Mouse (Mus musculus) limb, embryonic 13.5 days (tissue): ENCODE measurements at regions not wholly inside any gene's neighbourhood (a gene's known extent, or its start where the extent isn't known, plus 50 kb on each side); places are given as distances from the start of the nearest gene placed in this dataset.

Source experiments
- ATAC-seq: fragments of 200-750 bp; cut with Nextera tagmentation; 2 replicates; pipeline ENCODE4 v1.8.0; 2017; ENCODE audit warnings: low read depth, moderate number of reproducible peaks, moderate TSS enrichment; ENCODE audit not compliant: low FRiP score
- H3K27ac ChIP-seq: fragments of 300-500 bp; sonication (generic); 2 replicates; pipeline ENCODE4 v1.5.1; 2015; ENCODE audit warnings: inconsistent platforms, mild to moderate bottlenecking, moderate library complexity
- H3K27me3 ChIP-seq: fragments of 300-500 bp; sonication (generic); 2 replicates; pipeline ENCODE4 v1.6.1; 2015; ENCODE audit warnings: mild to moderate bottlenecking, inconsistent platforms
- H3K36me3 ChIP-seq: fragments of 300-500 bp; sonication (generic); 2 replicates; pipeline ENCODE4 v1.6.1; 2015; ENCODE audit warnings: inconsistent platforms, mild to moderate bottlenecking, moderate library complexity
- H3K4me1 ChIP-seq: fragments of 300-500 bp; sonication (generic); 2 replicates; pipeline ENCODE4 v1.6.1; 2015; ENCODE audit warnings: inconsistent platforms
- H3K4me2 ChIP-seq: fragments of 300-500 bp; sonication (generic); replicated peaks from 2 replicates; pipeline ENCODE4 v1.6.1; 2015; ENCODE audit warnings: inconsistent platforms, mild to moderate bottlenecking, moderate library complexity
- H3K4me3 ChIP-seq: fragments of 300-500 bp; sonication (generic); 2 replicates; pipeline ENCODE4 v1.5.1; 2015; ENCODE audit warnings: moderate library complexity, mild to moderate bottlenecking, inconsistent platforms
- H3K9ac ChIP-seq: fragments of 300-500 bp; sonication (generic); 2 replicates; pipeline ENCODE4 v1.6.1; 2015; ENCODE audit warnings: mild to moderate bottlenecking, inconsistent platforms
- H3K9me3 ChIP-seq: fragments of 300-500 bp; sonication (generic); 2 replicates; pipeline ENCODE4 v1.6.1; 2016; ENCODE audit warnings: inconsistent platforms
- WGBS: fragments of 180-500 bp; shearing (Covaris S2); methylation state at CpG from one replicate; pipeline ENCODE4 v1.1.7; 2015; 5-methylcytosine and 5-hydroxymethylcytosine counted together

DNA sequence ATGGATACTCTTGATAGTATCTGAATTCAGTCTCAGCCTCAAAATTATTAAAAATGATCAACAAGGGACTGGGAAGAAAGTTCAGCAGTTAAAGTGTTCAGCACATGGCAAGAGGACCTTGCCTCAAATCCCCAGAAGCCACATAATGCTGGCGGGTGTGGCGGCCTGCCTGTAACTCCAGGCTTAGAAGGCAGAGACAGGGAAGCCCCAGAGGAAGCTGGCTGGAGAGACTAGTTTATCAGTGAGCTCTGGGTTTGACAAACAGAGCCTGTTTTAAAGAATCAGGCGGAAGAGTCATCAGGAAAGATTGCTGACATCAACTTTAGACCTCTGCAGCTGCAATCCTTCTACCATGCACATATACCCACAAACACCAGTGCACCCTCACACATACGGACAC is 52.1 kb upstream of the Fyn start:
- Histone ChIP-seq H3K9me3 (no peaks in the 10 kb centered on the region), H3K4me3 (no peak overlapping the region), H3K9ac (no peak overlapping the region), H3K4me1 (peaks cover 11% of the 10 kb centered on the region), H3K27me3 (no peaks in the 10 kb centered on the region), H3K27ac (no peak overlapping the region), H3K4me2 (no peak overlapping the region), H3K36me3 (no peaks in the 10 kb centered on the region)
- 58% methylated on average over 4 of the region's 4 CpGs for whole genome bisulfite sequencing
- no peak for ATAC-seq

DNA sequence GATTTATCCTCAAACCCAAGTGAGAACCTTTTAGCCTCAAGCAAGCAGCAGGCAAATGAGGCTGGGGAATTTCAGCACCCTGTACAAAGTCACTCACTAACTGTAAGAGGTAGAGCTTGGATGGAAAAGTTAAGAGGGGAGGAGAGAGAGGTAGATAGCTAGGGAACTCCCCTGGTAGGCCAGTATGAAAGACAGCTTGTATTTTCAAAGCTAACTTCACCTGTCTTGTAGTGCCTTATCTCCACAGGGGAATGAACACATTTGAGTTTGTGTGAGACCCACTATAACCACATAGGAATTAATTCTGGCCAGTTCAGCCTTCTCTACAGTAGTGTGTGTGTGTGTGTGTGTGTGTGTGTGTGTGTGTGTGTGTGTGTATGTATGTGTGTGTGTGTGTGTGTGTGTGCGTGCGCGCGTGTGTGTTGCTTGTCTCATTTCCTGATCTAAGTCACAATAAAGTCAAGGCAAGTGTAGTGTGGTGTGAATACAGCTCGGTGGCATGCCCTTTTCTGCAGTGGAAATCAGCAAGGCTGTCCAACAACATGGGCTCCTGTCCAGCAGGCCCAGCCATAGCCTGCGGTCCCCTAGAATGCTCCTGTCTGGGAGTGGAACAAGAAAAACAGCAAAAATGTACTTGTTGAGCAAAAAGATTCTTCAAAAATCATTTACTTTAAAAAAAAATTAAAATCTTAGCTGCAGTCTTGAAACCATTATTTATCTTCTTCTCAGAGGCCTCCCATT is 53.1 kb upstream of the Fyn start:
- 83% methylated on average over 6 of the region's 6 CpGs for WGBS

DNA sequence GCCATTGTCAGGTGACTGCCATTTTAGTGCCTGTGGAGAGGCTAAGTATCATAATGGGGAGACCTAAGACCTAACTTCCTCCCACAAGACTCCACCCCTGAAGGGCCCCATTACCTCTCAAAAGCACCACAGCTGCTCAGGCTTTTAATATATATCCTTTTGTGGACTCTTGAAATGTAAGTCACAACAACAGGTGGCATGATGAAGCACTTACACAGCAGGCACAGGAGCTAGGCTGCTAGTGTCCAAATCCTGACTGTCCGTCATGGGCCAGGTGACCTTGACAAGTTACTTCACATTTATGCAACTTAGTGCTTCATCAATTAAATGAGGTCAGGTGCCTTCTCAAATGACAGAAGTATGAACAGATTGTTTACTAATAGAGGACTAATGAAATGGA is 57.2 kb upstream of the Fyn start:
- 80% methylated on average over 1 of the region's 1 CpGs for WGBS

More for the DNA sequence above, 53.1 kb upstream of the Fyn start:
- Histone ChIP-seq H3K4me2 (no peak overlapping the region), H3K36me3 (no peaks in the 10 kb centered on the region), H3K9ac (no peak overlapping the region), H3K4me3 (no peak overlapping the region), H3K27me3 (no peaks in the 10 kb centered on the region), H3K9me3 (no peaks in the 10 kb centered on the region), H3K4me1 (peaks cover 2% of the 10 kb centered on the region; the same call in 1 of the 2 replicates), H3K27ac (no peak overlapping the region; the same call in 1 of the 2 replicates)
- no peak for ATAC-seq

GRCm38 (mm10) chr10:39308535-39308934 is 60.1 kb upstream of the Fyn start:
- H3K36me3 ChIP-seq: no peaks in the 10 kb centered on the region
- no peak overlapping the region for H3K4me2 ChIP-seq
- H3K4me3 ChIP-seq: no peak overlapping the region
- no peaks in the 10 kb centered on the region for H3K9me3 ChIP-seq
- H3K9ac ChIP-seq: no peak overlapping the region
- H3K27ac ChIP-seq: no peak overlapping the region
- ATAC-seq: no peak
- no peaks in the 10 kb centered on the region for H3K4me1 ChIP-seq
- no peaks in the 10 kb centered on the region for H3K27me3 ChIP-seq
- WGBS: 68% methylated on average over 1 of the region's 1 CpGs

More for the DNA sequence above, 57.2 kb upstream of the Fyn start:
- Histone ChIP-seq H3K27ac (no peak overlapping the region), H3K9ac (no peak overlapping the region), H3K9me3 (no peaks in the 10 kb centered on the region), H3K27me3 (no peaks in the 10 kb centered on the region), H3K4me2 (no peak overlapping the region), H3K4me3 (no peak overlapping the region), H3K36me3 (no peaks in the 10 kb centered on the region), H3K4me1 (no peaks in the 10 kb centered on the region)
- no peak for ATAC-seq

- no peak overlapping the region; the same call in 1 of the 2 replicates for H3K27ac ChIP-seq
- H3K36me3 ChIP-seq: no peaks in the 10 kb centered on the region
- no peak for ATAC-seq
- H3K4me1 ChIP-seq: peaks cover 37% of the 10 kb centered on the region
- WGBS: 52% methylated on average over 11 of the region's 11 CpGs
- no peaks in the 10 kb centered on the region for H3K9me3 ChIP-seq
- no peak overlapping the region for H3K4me3 ChIP-seq
- no peaks in the 10 kb centered on the region for H3K27me3 ChIP-seq
- no peak overlapping the region for H3K9ac ChIP-seq
- no peak overlapping the region for H3K4me2 ChIP-seq
These were observed 75.8 kb upstream of the Fyn start for GRCm38 (mm10) chr10:39292703-39293496.

GRCm38 (mm10) chr10:39291747-39292198 is 76.9 kb upstream of the Fyn start:
- 67% methylated on average over 9 of the region's 9 CpGs for WGBS
- peak; percentile 72 for ATAC-seq
- H3K27me3 ChIP-seq: no peaks in the 10 kb centered on the region
- no peaks in the 10 kb centered on the region for H3K36me3 ChIP-seq
- H3K4me2 ChIP-seq: peak overlapping the region; percentile 11; the same call in 1 of the 2 replicates
- peaks cover 37% of the 10 kb centered on the region for H3K4me1 ChIP-seq
- no peak overlapping the region for H3K4me3 ChIP-seq
- H3K27ac ChIP-seq: peak overlapping the region; percentile 81
- H3K9ac ChIP-seq: no peak overlapping the region
- no peaks in the 10 kb centered on the region for H3K9me3 ChIP-seq

DNA sequence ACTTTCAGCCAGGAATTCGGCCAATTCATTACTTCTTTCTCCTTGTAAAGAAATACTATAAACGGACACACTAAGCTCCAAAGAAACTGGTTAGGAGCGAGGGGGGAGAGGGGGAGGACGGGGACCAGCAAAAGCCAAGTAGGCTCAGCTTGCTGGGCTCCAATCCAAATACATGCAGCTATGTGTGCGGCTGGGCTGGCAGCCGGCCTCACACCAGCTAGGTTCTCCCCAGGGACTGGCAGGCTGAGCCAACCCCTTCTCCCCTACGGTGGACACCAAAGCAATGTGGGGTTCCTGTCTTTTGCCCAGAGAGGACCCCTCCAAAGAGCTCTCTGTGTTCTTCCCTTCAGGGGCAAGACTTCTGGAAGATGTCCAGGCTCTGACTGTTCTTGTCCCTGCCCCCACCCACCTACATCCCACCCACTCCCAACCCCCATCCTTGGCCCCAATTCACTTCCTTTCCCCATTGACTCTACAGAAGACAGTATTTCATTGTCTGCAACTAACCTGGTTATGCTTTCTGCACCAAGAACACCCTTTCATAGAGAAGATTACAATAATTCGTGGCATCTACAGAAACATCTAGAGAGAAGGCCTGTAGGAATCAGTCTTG is 77.4 kb upstream of the Fyn start:
- H3K9ac ChIP-seq: no peak overlapping the region
- no peaks in the 10 kb centered on the region for H3K9me3 ChIP-seq
- no peaks in the 10 kb centered on the region for H3K27me3 ChIP-seq
- H3K4me3 ChIP-seq: no peak overlapping the region
- no peaks in the 10 kb centered on the region for H3K36me3 ChIP-seq
- WGBS: 44% methylated on average over 8 of the region's 8 CpGs
- H3K4me1 ChIP-seq: peaks cover 37% of the 10 kb centered on the region
- H3K27ac ChIP-seq: peak overlapping the region; percentile 81
- peak overlapping the region; percentile 19; the same call in 1 of the 2 replicates for H3K4me2 ChIP-seq
- peak; percentile 84 for ATAC-seq

DNA sequence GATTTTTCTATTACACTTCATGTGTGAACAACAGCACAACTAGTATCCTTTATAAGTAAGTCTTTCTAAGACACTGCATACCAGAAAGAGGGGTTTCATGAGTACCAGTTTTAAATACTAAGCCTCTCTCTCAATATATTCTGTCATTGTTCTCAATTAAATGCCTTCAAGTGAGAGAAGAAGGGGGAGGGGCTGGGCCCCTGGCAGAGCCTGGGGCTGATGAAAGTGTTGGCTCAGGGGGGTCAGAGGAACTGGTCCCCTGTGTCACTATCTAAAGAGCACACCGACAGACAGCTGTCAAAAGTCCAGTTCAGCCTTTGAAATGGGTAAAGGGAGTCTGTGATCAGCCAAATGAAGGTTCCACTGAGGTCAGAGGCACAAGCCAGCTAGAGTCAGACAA is 78.4 kb upstream of the Fyn start:
- Histone ChIP-seq H3K4me3 (no peak overlapping the region), H3K27ac (no peak overlapping the region), H3K4me1 (peaks cover 37% of the 10 kb centered on the region), H3K27me3 (no peaks in the 10 kb centered on the region), H3K4me2 (no peak overlapping the region), H3K9me3 (no peaks in the 10 kb centered on the region), H3K9ac (no peak overlapping the region), H3K36me3 (no peaks in the 10 kb centered on the region)
- WGBS: 67% methylated on average over 1 of the region's 1 CpGs
- ATAC-seq: no peak

- H3K36me3 ChIP-seq: no peaks in the 10 kb centered on the region
- H3K9me3 ChIP-seq: peaks cover 2% of the 10 kb centered on the region; the same call in 1 of the 2 replicates
- no peak overlapping the region for H3K4me2 ChIP-seq
- ATAC-seq: no peak; the same call in 1 of the 2 replicates
- H3K4me3 ChIP-seq: no peak overlapping the region
- no peak overlapping the region for H3K9ac ChIP-seq
- WGBS: 75% methylated on average over 14 of the region's 14 CpGs
- no peaks in the 10 kb centered on the region for H3K27me3 ChIP-seq
- 0 out of 2 replicates have a peak, but pooled peaks cover 3% of the 10 kb centered on the region for H3K4me1 ChIP-seq
- H3K27ac ChIP-seq: no peak overlapping the region
These were observed 88.2 kb upstream of the Fyn start for GRCm38 (mm10) chr10:39280366-39281000.

- no peaks in the 10 kb centered on the region for H3K27me3 ChIP-seq
These were observed 94.5 kb upstream of the Fyn start for GRCm38 (mm10) chr10:39274202-39274601.

GRCm38 (mm10) chr10:39273426-39273825 is 95.2 kb upstream of the Fyn start:
- H3K36me3 ChIP-seq: no peaks in the 10 kb centered on the region
- no peak overlapping the region for H3K9ac ChIP-seq
- H3K4me1 ChIP-seq: no peaks in the 10 kb centered on the region
- ATAC-seq: no peak
- no peaks in the 10 kb centered on the region for H3K27me3 ChIP-seq
- no peak overlapping the region for H3K27ac ChIP-seq
- no peak overlapping the region for H3K4me2 ChIP-seq
- no peak overlapping the region for H3K4me3 ChIP-seq
- 63% methylated on average over 4 of the region's 4 CpGs for WGBS
- H3K9me3 ChIP-seq: no peaks in the 10 kb centered on the region

More at GRCm38 (mm10) chr10:39274202-39274601, 94.5 kb upstream of the Fyn start:
- WGBS: 53% methylated on average over 2 of the region's 2 CpGs
- no peak overlapping the region for H3K9ac ChIP-seq
- H3K9me3 ChIP-seq: no peaks in the 10 kb centered on the region
- H3K4me3 ChIP-seq: no peak overlapping the region
- no peak overlapping the region for H3K27ac ChIP-seq
- H3K36me3 ChIP-seq: no peaks in the 10 kb centered on the region
- H3K4me1 ChIP-seq: no peaks in the 10 kb centered on the region
- no peak for ATAC-seq
- H3K4me2 ChIP-seq: no peak overlapping the region
